Mouse (Mus musculus) embryonic fibroblast, embryonic 13.5 days (primary cell): ENCODE data around the gene Pank4.

Experiments used
- CTCF ChIP-seq: IDR thresholded peaks from 2 replicates; pipeline ENCODE4 v1.5.1; 2011; ENCODE audit warnings: mild to moderate bottlenecking, control low read depth, low read length, moderate library complexity, borderline replicate concordance; ENCODE audit not compliant: insufficient read depth
- POLR2A ChIP-seq: IDR thresholded peaks from 2 replicates; pipeline ENCODE4 v1.6.1; 2011; ENCODE audit warnings: low read depth, mild to moderate bottlenecking, control low read depth, low read length, moderate library complexity

DNA sequence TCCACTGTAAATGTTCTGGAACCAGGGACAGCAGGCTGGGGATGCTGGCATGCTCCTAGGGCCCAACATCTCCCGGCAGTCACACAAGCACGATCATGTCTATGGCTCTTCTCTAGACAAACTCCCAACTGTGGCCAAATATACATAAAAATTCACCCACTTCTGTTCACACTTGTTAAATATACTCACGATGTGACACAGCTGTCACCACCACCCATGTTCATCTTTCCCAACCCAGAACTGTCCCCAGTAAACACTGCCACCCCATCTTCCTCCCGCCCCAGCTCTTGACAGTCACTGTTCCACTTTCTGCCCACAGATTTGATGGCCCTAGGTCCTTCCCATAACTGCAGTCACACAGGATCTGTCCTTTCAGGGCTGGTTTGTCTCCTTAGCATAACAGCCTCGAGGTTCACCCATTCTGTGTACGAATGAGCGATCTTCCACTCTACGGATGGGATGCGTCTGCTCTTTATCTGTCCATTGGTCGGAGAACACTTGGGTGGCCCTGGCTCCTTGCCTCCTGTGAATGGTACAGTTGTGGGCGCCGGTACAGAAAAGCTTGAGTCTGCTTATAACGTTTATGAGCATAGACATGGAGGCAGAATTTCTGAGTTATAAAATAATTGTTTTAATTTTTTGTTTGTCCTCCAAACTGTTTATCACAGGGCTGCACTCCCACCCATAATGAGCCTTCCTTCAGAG, 6.5 kb upstream of the Pank4 start:
- no peak for TF ChIP-seq CTCF
- no peak for TF ChIP-seq POLR2A
